Mouse (Mus musculus): Measurements from ENCODE around the gene Oaz3. TPM values are rescaled to one million over a fixed set of nuclear protein-coding genes. Genes with fewer than 3 reads are reported as not detected.

The Oaz3 gene
- total and polyA plus RNA-seq, 2 experiments: 0.37 to 0.43 TPM

DNA sequence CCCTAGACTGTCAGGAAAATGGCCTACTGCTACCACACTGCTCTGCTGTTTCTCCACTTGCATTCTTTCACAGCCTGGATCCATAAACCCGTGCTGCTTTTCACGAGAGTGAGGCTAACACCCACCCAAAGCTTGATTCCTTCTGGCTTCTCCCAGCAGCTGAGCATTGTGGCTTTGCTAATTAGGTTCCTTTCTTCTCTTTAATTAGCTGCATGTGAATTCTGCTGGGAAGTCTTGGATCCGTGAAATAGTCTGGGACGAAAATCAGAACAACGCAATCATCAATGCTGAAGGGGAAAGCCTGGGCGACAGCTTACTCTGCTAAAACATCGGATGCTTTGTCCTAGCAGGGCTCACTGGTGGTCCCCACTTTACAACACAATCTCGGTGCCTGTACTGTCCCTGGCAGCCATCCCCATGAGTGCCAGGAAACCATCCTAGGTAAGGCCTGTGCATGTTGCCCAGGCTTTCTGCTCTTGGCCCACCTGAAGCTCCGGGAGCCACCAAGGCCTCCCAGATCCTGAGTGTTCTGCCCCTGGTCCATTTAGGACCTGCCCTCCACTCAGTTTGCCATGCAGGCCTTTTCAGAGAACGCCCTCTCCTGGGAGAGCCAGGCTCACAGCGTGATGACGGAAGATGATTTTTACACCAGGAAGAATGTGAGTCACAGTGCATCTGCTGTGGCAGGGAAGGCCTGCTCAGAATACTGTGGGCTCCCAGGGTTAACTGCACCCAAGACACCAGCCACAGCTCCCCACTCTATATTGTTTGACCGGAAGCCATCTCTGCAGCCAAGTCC, 22.1 kb upstream of the Oaz3 start:
- Histone ChIP-seq H3K27ac (replicated peaks; ENCODE audit: insufficient read depth, low read depth, low read length) (no peak overlapping the region), H3K79me2 (ENCODE audit: control insufficient read depth, insufficient read depth, low read length) (no peaks in the 10 kb centered on the region), H3K4me1 (ENCODE audit: control insufficient read depth, insufficient read depth, low read length) (no peaks in the 10 kb centered on the region), H3K36me3 (ENCODE audit: control insufficient read depth, insufficient read depth, low read length) (no peaks in the 10 kb centered on the region), H3K27me3 (ENCODE audit: control insufficient read depth, insufficient read depth, low read length) (no peaks in the 10 kb centered on the region), H3K4me3 (ENCODE audit: insufficient read depth, low read depth, low read length) (no peak overlapping the region), H3K9ac (ENCODE audit: low read depth, low read length) (no peak overlapping the region)
- DNase-seq (ENCODE audit: extremely low read depth, low read depth, low spot score): no peak
- TF ChIP-seq POLR2A (IDR thresholded peaks at IDR 0.05; ENCODE audit: extremely low read depth, insufficient read depth, low read length) (no peak), CTCF (IDR thresholded peaks at IDR 0.05; ENCODE audit: low read depth, low read length) (no peak)
- 91% methylated on average over 13 of the region's 13 CpGs for WGBS

DNA sequence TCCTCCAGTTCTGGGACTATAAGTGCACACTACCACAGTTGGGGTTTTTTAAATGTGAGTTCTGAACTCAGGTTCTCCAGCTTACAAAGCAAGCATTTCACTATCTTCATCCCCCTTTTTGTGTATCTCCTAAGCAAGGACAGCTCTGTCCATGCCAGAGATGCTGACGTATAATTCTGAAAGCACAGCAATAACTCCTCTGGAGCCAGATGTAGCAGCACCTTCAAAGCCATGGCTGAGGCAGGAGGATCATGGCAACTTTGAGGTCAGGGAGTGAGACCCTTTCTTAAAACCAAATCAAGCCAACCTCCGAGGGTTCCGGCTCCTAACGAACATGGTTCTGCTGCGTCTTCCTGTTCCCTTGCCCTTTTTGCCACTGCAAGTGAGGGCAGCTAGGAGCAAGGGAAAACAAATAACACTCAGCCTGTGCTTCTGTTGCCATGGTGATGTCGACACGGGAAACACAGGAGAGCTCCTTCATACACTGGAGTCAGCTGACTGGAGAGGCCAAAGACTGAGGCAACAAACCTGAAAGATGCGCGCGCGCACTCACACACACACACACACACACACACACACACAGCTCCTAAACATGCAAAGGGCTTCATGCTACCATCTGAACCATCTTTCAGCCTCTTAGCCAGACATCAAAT, 20.3 kb upstream of the Oaz3 start:
- Histone ChIP-seq H3K27ac (replicated peaks; ENCODE audit: insufficient read depth, low read depth, low read length) (no peak overlapping the region), H3K79me2 (ENCODE audit: control insufficient read depth, insufficient read depth, low read length) (no peaks in the 10 kb centered on the region), H3K36me3 (ENCODE audit: control insufficient read depth, insufficient read depth, low read length) (no peaks in the 10 kb centered on the region), H3K4me1 (ENCODE audit: control insufficient read depth, insufficient read depth, low read length) (no peaks in the 10 kb centered on the region), H3K4me3 (ENCODE audit: insufficient read depth, low read depth, low read length) (no peak overlapping the region), H3K9ac (ENCODE audit: low read depth, low read length) (no peak overlapping the region), H3K27me3 (ENCODE audit: control insufficient read depth, insufficient read depth, low read length) (no peaks in the 10 kb centered on the region)
- 57% methylated on average over 11 of the region's 11 CpGs for WGBS
- no peak for DNase-seq (ENCODE audit: extremely low read depth, low read depth, low spot score)
- TF ChIP-seq POLR2A (IDR thresholded peaks at IDR 0.05; ENCODE audit: extremely low read depth, insufficient read depth, low read length) (no peak), CTCF (IDR thresholded peaks at IDR 0.05; ENCODE audit: low read depth, low read length) (no peak)

- TF ChIP-seq CTCF (IDR thresholded peaks at IDR 0.05; ENCODE audit: low read depth, low read length) (no peak), POLR2A (IDR thresholded peaks at IDR 0.05; ENCODE audit: extremely low read depth, insufficient read depth, low read length) (no peak)
- Histone ChIP-seq H3K79me2 (ENCODE audit: control insufficient read depth, insufficient read depth, low read length) (no peaks in the 10 kb centered on the region), H3K36me3 (ENCODE audit: control insufficient read depth, insufficient read depth, low read length) (no peaks in the 10 kb centered on the region), H3K9ac (ENCODE audit: low read depth, low read length) (no peak overlapping the region), H3K27me3 (ENCODE audit: control insufficient read depth, insufficient read depth, low read length) (no peaks in the 10 kb centered on the region), H3K27ac (replicated peaks; ENCODE audit: insufficient read depth, low read depth, low read length) (no peak overlapping the region), H3K4me1 (ENCODE audit: control insufficient read depth, insufficient read depth, low read length) (no peaks in the 10 kb centered on the region), H3K4me3 (ENCODE audit: insufficient read depth, low read depth, low read length) (no peak overlapping the region)
- 87% methylated on average over 2 of the region's 2 CpGs for WGBS
- DNase-seq (ENCODE audit: extremely low read depth, low read depth, low spot score): no peak
Measured at GRCm38 (mm10) chr3:94459834-94460233, 16.1 kb upstream of the Oaz3 start.

- no peak for DNase-seq (ENCODE audit: extremely low read depth, low read depth, low spot score)
- Histone ChIP-seq H3K36me3 (ENCODE audit: control insufficient read depth, insufficient read depth, low read length) (no peaks in the 10 kb centered on the region), H3K9ac (ENCODE audit: low read depth, low read length) (no peak overlapping the region), H3K4me1 (ENCODE audit: control insufficient read depth, insufficient read depth, low read length) (no peaks in the 10 kb centered on the region), H3K27me3 (ENCODE audit: control insufficient read depth, insufficient read depth, low read length) (no peaks in the 10 kb centered on the region), H3K79me2 (ENCODE audit: control insufficient read depth, insufficient read depth, low read length) (no peaks in the 10 kb centered on the region), H3K27ac (replicated peaks; ENCODE audit: insufficient read depth, low read depth, low read length) (no peak overlapping the region), H3K4me3 (ENCODE audit: insufficient read depth, low read depth, low read length) (no peak overlapping the region)
- 81% methylated on average over 3 of the region's 3 CpGs for WGBS
- no peak for TF ChIP-seq POLR2A (IDR thresholded peaks at IDR 0.05; ENCODE audit: extremely low read depth, insufficient read depth, low read length)
- no peak for TF ChIP-seq CTCF (IDR thresholded peaks at IDR 0.05; ENCODE audit: low read depth, low read length)
Measured at GRCm38 (mm10) chr3:94457055-94457454, 13.3 kb upstream of the Oaz3 start.

- peak; percentile 67 for DNase-seq (ENCODE audit: extremely low read depth, low read depth, low spot score)
- H3K27me3 ChIP-seq (ENCODE audit: control insufficient read depth, insufficient read depth, low read length): no peaks in the 10 kb centered on the region
- WGBS: 7% methylated on average over 12 of the region's 12 CpGs
- no peaks in the 10 kb centered on the region for H3K4me1 ChIP-seq (ENCODE audit: control insufficient read depth, insufficient read depth, low read length)
- TF ChIP-seq POLR2A (IDR thresholded peaks at IDR 0.05; ENCODE audit: extremely low read depth, insufficient read depth, low read length) (no peak), CTCF (IDR thresholded peaks at IDR 0.05; ENCODE audit: low read depth, low read length) (peak; percentile 78)
- no peaks in the 10 kb centered on the region for H3K79me2 ChIP-seq (ENCODE audit: control insufficient read depth, insufficient read depth, low read length)
- no peak overlapping the region for H3K27ac ChIP-seq (replicated peaks; ENCODE audit: insufficient read depth, low read depth, low read length)
- H3K9ac ChIP-seq (ENCODE audit: low read depth, low read length): no peak overlapping the region
- H3K4me3 ChIP-seq (ENCODE audit: insufficient read depth, low read depth, low read length): no peak overlapping the region
- no peaks in the 10 kb centered on the region for H3K36me3 ChIP-seq (ENCODE audit: control insufficient read depth, insufficient read depth, low read length)
Measured at GRCm38 (mm10) chr3:94456529-94457000, 12.8 kb upstream of the Oaz3 start.
